Mouse (Mus musculus): ENCODE measurements at regions not wholly inside any gene's neighbourhood (a gene's known extent, or its start where the extent isn't known, plus 50 kb on each side); places are given as distances from the start of the nearest gene placed in this dataset.
A peak's percentile ranks its signal among the peaks of the same experiment; 100 is the strongest.

DNA sequence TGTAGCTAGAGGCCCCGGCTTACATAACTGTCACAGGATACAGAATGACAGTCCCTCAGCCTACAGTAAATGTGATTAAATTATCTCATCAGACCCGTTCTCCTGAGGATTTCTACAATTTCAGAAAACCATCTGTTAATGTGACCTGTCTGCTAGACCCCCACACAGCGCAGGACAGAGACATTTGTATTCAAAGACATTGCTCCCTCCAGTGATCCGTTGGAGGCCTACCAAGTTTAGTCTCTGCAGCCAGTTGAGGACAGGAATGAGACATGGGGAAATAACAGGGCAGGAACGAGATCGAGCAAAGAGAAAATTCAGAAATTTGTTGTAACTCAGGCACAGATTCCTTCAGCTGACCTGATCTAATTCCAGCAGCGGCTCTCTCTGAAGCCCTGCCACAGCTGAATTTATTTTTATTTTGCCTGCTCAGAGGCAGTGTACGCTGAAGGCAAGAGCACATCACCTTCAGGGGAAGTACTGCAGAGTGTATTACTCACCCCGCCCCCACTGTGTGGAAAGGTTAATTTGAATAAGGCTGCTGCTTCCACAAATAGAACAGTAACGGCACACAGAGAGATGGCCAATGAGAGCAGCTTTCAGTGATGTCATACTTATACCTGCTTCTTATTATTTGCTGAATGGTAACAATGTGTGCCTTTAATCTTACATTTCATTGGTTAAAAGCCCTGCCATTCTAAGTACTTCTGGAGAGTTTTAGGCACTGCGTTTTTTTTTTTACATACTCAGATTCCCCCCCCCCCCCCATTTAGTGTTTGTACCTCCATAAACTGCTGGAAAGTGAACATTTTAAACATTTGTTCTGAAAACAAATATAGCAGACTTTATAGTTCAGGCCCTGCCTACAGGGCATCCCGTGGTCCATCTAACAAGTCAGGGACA, 176.9 kb upstream of the Klf12 start:
- ATAC-seq (replicated peaks; ENCODE audit: poor library complexity, severe bottlenecking) = peak; percentile 91

DNA sequence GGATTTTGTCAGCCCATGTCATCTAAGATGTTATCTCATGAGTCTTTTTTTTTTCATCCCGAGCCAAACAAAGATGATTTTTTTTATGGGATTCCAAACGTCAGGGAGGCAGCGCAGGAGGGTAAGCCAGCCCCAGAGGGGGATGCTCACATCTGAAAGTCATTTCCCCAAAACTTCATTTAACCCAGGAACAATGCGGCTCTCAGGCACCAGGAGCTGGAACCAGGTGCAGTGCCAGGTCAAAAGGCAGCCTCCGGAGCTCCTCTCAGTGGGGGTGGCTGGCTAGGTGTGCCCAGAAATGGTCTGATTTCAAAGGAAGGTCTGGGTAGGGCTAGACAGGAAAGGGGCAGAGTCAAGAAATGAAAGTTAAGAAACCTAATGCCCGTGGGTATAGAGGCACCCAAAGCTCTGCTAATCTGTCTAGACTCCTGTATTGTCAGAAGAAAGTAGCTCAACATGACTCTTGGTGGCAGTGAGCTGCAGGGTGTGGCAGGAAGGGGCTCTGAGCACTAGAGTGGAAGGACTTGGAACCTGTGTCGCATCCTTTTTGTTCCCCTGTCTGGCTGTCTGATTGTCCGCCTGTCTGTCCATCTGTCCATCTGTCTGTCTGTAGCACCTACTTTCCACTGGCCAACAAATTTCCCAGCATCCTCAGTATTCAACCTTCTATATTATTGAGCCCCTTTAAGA, 175.3 kb upstream of the Klf12 start:
- no peak for ATAC-seq (replicated peaks; ENCODE audit: poor library complexity, severe bottlenecking)

DNA sequence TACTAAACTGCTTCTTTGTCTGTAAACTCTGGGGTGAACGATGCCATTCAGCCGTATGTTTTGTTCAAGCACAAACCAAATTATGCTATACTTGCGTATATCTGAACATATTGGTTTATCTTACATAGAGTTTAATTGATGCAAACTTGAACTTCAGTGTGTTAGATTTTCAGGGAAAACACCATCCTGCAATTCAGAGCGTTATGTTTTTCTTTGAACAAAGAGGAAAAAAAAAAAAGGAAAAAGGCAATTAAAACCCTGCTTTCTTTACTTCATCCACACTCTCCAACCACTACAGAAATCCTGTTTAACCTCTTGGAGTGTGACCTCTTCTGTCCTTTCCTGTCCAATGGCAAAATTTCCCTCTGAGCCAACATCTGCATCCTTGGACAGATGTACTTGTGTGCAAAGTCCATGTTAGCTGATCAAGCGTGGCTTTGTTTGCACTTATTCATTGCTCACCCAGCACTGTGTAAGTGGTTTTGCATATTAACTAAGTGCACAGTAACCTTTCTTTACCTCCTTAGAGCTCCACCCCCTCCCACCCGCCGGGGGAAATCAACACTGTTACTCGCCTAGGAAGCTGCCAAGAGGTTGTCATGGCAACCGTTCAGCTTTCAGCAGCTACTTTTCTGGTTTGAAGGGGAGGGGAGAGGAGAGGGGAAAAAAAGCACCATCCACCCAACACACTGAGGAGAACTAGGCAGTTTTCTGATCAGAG, 174.4 kb upstream of the Klf12 start:
- peak; percentile 33 for ATAC-seq (replicated peaks; ENCODE audit: poor library complexity, severe bottlenecking)

DNA sequence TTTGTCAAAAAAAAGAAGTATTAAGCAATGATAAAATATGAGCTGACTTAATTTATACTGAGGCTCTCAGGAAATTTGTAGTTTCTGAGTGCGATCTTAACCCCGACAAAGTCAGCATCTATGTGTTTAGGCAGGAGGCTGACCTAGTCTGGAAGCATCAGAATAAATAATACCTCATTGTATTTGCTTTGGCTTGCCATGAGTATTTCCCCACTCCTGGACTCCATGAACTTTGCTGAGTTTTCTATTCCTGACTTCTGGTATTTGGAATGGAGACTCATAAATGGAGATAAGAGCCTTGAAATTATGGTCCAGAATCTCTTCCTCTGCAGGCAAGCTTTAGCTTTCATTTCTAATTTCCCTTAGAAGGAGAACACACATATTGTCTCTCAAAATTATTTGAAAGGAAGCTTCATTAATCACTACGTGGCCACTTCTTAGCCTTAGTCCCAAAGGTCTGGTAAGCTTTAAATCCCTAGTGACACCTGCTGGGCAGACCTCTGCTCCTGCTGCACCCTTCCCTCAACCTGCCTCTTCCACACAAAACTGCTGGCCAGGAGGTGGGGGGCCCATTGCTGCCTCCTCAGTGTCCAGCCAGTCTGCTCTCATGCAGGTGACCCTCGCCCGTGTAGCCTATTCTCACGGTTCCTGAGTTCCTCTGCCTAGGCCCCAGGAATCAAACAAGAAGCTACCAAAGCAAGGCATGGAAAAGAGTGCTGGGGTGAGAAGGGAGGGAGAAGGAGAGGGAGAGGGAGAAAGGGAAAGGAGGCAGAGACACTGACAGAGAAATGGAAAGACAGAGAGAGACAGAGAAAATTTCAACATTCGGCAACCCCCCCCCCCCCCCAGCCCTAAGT, 173.6 kb upstream of the Klf12 start:
- ATAC-seq (replicated peaks; ENCODE audit: poor library complexity, severe bottlenecking) = no peak

DNA sequence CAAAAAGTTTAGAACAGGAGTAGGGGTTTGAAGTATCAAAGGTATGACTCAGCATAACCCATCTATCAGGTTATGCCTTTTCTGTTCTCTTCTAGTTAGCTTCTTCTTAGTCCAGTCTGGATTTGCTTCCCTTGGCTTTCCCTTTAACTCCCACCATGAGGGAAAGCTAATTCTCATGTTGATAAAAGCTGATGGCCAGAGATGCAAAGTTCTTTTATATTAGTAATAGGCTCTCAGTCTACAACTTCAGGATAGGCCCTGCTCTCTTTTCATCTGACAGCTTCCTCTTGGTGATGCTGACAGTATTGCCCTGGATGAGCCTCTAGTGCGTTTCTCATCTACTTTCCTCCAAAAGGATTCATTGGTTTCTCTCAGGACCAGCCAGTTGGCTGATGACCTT, 161.7 kb upstream of the Klf12 start:
- ATAC-seq (replicated peaks; ENCODE audit: poor library complexity, severe bottlenecking) = no peak

DNA sequence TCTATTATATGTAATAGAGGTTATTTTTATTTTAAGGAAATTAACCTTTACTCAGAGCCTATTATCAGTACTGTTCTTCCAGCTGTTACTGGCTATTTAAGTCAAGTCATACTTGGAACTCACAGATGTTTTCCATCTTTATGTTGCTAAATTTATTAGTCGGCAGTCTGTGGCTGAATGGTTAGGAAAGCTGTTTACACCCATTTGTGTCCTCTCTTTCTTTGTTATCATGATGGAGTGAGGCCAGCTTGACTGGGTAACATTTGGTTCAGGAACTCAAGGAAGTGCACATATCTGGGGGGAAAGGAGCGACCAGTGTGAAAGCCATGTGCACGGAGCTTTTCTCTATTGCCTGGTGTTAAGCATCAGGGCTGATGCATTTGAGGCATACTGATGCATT, 160.4 kb upstream of the Klf12 start:
- ATAC-seq (replicated peaks; ENCODE audit: poor library complexity, severe bottlenecking) = no peak

DNA sequence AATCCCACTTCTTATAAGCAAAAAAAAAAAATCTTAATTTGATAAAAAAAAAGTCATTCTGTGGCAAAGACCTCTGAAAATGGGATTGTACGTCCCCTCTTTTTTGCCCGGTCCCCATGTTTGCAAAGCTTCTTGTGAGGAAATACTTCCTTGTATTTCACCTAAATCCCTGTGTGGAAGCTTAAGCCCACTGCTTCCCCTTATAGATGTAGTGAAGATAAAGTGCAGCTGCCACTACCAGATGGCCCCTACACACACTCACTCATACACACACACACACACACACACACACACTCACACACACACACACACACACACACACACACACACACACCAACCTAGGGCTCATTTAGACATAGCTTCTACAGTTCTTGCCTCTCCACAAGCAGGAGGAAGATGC, 159.6 kb upstream of the Klf12 start:
- no peak for ATAC-seq (replicated peaks; ENCODE audit: poor library complexity, severe bottlenecking)

DNA sequence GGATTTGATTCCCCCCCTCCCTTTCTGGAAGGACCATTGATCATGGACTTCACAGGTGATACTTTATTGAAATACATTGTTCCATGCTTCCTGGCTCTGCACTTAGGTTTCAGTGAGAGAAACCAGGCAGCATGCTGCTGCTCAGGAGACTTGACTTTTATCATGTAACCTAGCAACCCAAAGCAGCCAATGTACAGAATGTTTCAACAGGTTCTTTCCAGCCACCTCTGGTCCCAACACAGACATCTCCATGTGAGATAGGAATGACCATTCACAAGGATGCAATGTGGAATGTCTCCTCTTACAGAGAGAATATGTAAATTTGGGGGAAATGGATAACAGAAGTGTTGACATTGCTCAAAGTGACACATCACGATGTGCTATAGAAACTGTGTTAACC, 153.1 kb upstream of the Klf12 start:
- ATAC-seq (replicated peaks; ENCODE audit: poor library complexity, severe bottlenecking) = no peak

DNA sequence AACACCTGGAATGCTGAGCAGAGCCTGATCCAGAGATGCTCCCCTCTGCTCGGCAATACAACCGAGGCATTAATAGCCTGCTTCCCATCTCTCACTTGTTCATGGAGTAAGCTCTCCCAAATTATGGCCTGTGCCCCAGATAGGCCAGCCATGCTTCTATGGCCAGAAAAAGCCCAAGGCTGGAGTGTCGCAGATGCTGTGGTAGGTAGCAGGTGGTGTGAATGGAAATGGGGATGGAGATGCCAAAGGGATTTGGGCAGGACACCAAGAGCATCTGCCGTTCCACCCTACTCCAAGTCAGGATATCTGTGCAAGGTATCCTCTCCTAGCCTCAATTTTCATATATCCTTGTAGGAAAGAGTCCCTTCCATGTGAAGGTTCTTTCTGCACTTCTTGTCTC, 145.2 kb upstream of the Klf12 start:
- ATAC-seq (replicated peaks; ENCODE audit: poor library complexity, severe bottlenecking) = no peak

DNA sequence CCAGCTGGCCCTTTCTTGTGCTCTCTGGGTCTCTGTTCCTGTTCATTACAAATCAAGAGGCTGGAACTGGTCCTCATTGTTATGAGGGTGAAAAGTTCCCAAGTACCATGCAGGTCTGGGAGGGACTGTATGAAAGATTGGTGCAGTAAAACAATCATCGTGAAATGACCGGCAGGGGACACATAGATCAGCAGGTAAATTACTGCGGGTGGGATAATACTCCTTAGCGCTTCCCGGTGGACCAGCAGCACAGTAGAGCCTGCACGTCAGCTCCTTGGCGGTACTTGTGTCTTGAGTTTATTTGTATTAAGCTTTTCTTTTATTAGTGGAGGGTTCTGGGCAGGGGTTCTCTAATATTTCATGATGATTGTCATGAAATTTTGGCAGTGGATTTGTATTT, 141.9 kb upstream of the Klf12 start:
- no peak for ATAC-seq (replicated peaks; ENCODE audit: poor library complexity, severe bottlenecking)

DNA sequence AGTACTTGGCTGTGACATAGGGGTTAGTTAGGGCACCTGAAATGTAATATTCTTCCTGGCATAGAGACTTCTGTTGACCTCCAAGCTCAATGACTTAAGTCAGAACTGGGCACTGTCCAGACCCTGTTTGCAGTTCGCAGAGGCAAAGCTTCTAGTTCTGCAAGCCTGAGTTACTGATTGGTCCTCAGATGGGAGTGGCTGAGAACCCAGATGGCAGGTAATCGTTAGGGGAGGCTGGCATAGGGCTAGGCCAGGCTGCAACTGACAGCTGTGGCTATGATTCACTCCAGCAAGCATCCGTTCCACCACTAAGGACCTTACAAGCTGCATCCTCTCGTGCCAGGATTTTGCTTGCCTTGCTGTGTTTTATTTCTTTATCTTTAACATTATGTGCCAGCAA, 139.3 kb upstream of the Klf12 start:
- no peak for ATAC-seq (replicated peaks; ENCODE audit: poor library complexity, severe bottlenecking)

DNA sequence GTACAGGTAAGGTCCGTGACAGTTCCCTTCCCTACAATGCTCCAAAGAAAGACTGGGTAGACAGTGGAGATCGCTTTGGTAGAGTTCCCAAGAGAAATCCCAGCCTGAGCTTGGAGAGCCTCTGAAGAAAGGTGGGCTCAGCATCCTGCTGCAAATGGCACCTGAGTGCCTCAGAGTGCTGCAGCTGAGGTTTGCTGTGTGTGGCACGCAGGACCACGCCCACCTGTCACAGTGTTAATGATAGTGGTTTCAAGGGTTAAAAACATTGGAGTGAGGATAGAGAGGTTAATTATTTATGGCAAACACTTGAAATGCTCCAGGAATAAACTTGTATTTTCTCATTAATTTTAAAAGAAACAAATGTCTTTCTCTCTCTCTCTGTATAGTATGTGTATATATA, 137.2 kb upstream of the Klf12 start:
- no peak for ATAC-seq (replicated peaks; ENCODE audit: poor library complexity, severe bottlenecking)

DNA sequence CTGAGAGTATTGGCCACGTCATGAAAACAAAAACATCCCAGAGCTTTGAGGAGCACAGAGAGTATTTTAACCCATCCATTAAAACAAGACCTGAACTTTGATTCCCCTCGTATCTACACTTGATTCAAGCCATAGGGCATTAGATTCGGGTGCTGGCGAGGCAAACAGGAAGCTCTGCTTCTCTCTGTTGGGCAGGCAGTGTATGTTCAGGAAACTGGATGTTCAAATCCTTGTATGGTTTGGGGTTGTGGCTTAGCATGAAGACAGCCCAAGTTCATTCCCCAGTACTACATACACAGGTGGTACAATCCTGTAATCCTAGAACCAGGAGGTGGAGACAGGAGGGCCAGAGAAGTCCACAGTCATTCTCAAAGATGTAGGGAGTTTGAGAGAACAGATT, 130.6 kb upstream of the Klf12 start:
- ATAC-seq (replicated peaks; ENCODE audit: poor library complexity, severe bottlenecking) = no peak; the same call in 1 of the 2 replicates

DNA sequence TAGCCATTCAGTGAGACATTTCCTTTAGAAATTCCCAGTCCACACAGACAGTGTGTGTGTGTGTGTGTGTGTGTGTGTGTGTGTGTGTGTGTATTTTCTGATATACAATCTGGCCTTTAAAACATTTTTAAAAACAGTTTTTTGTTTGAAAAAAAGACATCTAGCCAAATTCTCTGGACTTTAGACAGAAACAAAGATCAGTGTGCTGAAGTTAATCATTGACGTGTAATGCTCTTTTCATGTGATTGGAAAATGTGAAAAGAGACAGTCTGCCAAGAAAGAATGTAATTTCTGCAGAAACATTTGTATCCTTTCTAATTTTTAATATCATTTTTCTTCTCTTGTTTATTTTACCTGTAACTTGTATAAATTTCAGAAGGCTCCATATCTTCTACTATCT, 127.7 kb upstream of the Klf12 start:
- ATAC-seq (replicated peaks; ENCODE audit: poor library complexity, severe bottlenecking) = no peak

DNA sequence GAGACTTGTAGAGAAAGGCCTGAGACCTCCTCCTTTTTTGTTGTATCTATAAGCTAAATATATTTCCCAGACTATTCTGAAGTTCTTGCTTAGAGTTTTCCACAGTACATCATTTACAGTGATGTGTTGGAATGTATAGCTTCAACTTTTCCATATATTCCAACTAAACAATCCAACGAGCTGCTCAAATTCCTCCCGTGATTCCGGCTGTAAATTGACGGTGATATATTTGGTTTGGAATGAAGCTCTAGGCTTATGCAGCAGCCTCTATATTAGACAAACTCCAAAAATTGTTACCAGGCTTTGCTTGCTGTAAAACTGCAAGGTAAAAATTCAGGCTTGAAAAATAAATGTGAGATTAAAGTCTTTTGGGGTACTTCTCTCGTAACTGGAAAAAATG, 112.7 kb upstream of the Klf12 start:
- no peak for ATAC-seq (replicated peaks; ENCODE audit: poor library complexity, severe bottlenecking)

DNA sequence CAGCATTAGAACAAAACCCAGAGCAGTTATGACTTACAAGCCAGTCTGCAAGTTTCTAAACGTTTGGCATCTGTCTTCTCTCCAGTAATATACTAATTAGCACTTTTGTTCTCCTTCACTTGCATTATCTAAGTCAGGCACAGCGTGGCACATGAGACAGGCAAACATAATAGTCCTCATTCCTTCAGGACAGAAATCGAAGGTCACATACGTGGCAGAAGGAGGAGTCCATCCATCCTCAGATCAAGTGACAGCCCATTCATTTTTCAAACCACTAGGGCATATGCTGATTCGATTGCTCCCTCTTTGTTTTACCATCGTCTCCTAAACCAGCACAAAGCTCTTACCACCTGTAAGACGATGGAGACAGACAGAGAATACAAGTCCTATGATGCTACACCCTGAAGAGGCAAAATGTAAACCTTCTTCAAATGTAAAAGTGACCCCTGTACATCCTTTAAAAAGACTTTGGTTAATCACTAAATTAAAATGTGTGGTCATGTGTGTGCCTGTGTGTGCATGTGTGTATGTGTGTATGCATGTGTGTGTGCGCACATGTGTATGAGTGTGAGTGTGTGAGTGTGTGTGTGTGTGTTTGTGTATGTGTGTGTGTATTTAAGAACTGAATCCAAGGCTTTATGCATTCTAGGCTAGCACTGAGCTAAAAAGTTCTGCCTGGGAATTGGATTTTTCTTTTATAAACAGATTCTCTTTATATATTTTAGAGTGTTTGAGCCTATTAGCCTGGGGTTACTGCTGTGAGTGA, 90.9 kb upstream of the Klf12 start:
- no peak for ATAC-seq (replicated peaks; ENCODE audit: poor library complexity, severe bottlenecking)

DNA sequence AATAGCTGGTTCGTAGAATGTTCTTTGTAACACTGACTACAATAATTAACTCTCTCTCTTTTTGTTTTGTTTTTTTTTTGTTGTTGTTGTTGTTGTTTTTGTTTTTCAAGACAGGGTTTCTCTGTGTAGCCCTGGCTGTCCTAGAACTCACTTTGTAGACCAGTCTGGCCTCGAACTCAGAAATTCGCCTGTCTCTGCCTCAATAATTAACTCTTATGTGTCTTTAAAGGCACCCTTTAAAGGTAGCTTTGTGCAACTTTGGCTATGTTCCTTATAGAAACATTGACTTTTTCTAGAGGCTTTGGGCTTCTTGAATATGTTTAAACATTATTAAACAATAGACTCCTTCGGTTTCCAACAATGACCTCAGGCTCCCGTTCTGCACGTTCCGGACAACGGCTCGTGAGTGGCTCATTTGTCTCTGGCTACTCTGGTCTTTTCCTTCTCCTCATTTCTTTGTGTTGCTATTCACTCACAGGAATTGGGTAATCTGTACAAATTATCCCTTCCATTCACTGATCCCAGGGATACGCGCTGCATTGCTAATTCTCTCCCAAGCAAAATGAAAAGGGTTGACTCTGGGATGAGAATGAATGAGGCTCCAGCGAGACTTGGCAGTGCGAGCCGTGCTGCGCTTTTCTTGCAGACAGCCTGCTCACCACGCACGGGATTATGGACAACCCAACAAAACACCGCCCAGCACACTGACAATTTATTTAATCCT, 90.2 kb upstream of the Klf12 start:
- ATAC-seq (replicated peaks; ENCODE audit: poor library complexity, severe bottlenecking) = no peak

DNA sequence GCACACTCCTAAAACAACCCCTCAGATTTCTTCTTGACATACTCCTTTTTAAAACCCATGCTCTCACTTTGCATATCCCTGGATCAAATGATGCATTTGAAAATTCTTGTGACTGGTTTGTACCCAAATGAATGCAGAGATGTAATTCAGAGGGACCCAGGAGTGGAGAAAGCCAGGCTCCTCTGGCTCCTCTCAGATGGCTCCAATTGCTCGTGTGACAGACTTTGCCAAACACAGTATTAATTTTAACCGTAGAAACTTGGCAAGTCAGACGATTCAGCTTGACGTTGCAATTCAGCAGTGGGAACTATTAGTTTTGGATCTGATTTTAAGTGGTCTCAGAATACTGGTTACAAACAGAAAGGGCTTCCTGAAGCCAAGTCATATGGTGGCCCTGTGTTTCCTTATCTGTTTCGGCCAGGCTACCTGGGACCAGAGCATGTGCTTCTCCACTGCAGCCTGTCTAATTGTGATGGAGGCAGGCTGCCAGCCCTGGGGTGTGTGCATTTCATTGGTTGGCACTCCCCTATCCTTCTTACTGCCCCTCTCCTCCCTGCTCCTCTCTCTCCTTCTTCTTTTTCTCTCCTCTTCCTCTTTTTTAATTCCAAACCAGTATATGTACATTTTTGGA, 81.9 kb upstream of the Klf12 start:
- no peak for ATAC-seq (replicated peaks; ENCODE audit: poor library complexity, severe bottlenecking)

DNA sequence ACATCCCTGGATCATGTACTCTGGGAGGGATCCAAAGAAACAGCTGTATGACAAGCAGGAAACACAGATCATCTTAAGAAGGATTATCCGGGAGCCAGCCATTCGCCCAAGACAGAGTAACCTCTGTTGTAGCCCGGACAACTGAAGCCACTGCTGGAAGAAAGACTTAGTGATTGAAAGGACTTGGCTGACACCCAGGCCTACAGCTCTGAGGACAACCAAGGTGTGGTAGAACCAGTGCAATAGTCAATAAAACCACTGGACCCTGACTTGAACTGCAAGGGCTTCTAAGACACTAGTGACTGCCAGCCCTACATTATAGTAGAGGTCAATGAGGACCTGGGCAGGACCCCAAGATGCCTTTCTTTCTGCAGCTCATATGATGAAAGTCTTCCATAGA, 78.3 kb upstream of the Klf12 start:
- ATAC-seq (replicated peaks; ENCODE audit: poor library complexity, severe bottlenecking) = no peak

Measured in granulocyte monocyte progenitor cell, adult 5-6 weeks (primary cell).